Mouse (Mus musculus) adrenal gland, adult 2 months (tissue): ENCODE measurements around the gene Gm826. TPM values are rescaled to one million over a fixed set of nuclear protein-coding genes. Genes with fewer than 3 reads are reported as not detected.
A peak's percentile ranks its signal among the peaks of the same experiment; 100 is the strongest.

Experiments
- DNase-seq: peaks from one replicate; pipeline ENCODE4 v3.0.0; 2021
- polyA plus RNA-seq: library from polyadenylated mRNA; depleted of rRNA; stranded (reverse); fragments of >200 nt; gene quantifications from 2 replicates; pipeline ENCODE4 v1.2.3, GENCODE M21; 2012
- total RNA-seq, 2 experiments: library from RNA; stranded (reverse); gene quantifications; 2 replicates each; pipeline ENCODE4 v1.2.3; 2021

Gene Gm826
- total and polyA plus RNA-seq, 3 experiments: 0.26 to 2.4 (median 1.9) TPM

DNA sequence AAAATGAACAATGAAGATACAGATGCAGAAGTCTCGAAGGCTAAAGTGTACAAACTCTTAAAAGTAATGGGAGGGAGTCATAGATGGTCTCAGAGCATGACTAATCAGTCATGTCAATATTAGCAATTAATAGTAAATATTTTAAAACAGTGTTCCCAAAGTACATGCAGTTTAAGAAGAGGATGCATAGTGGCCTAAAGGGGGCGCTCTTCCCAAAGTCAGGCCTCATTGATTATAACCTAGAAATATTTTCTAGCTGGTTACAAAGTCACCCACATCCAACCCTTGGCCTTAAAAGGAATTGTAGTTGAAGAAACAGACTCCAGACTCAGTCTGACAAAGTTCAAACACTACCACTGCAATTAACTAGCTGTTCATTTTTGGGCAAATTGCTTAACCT lies 20.4 kb upstream of the Gm826 start:
- DNase-seq: no peak

DNA sequence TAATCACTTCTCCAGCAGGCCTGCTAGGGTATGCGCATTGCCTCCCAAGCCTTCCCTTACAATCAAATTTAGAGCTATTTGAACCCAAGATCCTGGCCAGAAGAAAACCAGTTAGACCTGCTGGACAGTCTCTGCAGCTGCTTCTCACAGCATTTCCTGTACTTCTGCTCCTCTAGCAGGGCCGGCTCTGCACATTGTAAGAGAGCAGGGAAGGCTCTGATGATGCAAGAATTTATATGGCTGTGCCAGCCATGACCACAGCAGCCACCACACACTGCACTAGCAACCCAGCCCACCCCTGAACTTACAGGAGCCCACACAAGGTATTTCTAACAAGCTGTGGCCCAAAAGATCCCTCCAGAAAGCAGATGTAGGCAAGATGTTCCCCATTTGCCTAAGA lies 19.6 kb upstream of the Gm826 start:
- no peak for DNase-seq

DNA sequence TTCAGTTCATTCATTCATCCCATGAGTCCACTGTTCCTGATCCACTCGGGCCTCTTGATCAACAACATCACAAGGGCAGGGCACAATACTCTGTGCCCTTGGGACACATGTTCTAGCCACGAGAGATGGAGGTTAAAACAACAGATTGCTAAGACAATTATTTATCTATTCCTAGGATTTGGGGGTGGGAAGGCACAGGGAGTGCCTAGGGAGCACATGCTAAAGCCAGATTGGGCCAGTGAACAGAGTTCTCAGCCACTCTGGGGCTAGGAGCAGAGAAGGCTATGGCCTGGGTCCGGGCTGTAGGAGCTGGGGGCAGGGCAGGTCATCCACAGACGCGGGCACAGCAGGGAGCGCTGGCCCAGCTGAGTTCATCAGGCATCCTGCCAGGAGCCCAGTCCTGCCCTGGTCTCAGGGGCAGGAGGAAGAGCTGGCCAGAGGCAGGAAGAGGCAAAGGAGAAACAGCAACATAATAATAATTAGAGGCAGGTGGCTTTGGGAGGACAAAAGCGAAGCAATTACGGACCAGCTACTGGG lies 17.1 kb upstream of the Gm826 start:
- peak; percentile 88 for DNase-seq

DNA sequence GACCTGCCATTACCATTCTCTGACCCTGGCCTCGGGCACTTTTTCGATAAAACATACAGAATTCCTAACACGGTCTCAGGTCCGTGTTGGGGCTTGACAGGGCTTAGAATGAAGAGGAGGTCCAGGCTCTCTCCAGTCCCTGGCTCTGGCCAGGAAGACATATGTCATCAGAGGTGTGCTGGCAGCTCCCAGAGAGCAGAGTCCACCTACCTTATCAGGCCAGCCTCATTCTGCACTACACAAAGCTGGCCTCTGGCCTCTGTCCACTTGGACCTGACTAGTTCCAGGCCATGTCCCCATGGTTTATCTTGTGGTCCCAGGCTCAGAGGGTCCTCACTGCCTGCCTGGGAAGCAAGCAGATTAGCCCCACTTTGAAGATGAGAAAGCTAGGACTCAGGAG lies 15.6 kb upstream of the Gm826 start:
- no peak for DNase-seq

DNA sequence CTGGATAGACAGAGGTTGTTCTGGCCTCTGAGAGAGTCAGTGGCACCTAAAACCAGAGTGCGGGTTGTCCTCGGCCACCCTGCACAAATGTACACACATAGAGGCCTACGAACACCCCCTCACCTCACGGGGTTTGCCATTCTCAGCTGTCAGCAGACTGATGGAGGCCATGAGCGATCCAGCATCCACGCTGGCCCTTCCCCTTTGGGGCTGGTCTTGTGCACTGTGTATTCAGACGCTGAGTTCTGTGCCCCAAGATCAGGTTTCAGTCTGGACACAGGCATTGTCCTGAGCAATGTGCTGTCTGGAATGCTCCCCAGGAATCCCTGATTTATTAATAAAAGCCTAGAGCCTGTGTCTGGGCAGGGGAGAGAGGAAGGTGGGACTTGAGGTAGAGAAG lies 14.8 kb upstream of the Gm826 start:
- DNase-seq: no peak

DNA sequence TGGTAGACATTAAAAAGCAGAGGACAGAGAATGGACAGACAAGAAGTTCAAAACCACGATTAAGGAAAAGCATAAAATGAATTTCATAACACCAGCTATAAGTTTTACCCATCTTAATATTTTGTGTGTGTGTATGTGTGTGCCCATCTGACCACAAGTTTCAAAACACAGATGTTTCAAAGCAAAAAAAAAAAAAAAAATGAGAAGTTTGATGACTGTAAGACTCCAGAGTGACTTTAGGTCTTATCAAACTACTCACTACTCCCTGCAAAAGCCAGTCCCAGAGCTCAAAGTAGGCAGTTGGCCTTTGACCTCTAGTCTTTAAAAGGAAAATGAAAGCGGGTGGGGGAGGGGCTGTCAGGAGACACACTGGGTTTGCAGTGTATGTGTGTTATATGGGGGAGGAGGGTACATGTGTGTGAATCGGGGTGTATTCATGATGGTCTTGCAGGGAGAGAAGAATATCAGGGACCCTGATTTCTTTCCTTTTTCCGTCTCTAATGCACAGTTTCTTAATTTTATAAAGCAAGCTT lies 14.2 kb upstream of the Gm826 start:
- no peak for DNase-seq

DNA sequence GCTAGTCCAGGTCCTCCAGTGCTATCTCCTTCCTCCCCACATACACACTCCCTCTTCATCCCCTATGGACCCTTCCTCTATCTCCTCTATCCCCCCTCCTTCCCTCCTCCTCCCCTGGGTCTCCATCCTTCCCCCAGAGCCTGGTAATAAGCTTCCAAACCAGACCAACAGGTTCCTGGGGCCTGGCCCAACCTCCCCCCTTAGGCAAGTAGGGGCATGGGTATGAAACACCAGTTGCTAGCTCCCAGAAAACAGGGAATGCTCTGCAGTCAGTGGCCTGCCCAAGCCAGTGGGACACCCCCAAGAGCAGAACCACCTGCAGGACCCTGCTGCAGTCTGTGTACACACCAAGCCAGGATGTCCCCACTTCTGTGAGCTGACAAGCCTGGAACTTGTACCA lies 11.7 kb upstream of the Gm826 start:
- DNase-seq: no peak

DNA sequence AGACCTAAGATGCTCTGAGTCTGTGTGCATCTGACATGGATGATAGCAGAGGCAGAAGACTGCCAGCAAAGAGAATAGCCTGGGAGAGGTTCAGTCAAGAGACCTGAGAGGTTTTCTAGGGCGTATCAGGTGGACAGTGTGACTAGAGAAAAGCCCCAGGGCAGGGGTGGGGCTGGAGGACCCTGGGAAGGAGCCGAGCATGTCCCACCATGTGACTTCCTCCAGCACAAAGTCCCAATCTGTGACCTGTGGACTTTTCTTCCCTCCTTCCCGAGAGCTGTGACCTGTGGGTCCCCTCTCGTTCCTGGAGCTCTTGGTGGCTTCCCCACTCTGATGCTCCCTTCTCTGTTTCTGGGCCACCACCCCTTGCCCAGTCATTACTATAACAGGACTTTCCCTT lies 6.2 kb upstream of the Gm826 start:
- DNase-seq: no peak

DNA sequence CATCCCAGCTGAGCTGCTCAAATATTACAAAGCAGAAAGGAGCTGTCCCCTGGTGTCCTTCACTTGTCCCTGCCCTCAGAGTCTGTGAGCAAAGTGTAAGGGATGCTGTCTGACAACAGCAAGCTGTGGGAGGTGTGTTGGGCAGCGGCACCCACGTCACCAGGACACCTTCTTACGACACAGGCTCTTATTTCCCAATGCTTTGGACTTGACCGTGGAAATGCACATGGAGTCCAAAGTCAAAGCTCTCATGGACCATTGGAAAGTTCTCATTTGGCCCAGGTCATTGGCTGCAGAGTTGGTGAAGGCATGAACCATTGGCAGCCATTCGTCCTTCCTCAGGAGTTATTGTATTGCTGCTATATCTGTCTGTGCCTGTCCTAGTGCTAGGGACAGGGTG lies 5.6 kb upstream of the Gm826 start:
- DNase-seq: peak; percentile 42

DNA sequence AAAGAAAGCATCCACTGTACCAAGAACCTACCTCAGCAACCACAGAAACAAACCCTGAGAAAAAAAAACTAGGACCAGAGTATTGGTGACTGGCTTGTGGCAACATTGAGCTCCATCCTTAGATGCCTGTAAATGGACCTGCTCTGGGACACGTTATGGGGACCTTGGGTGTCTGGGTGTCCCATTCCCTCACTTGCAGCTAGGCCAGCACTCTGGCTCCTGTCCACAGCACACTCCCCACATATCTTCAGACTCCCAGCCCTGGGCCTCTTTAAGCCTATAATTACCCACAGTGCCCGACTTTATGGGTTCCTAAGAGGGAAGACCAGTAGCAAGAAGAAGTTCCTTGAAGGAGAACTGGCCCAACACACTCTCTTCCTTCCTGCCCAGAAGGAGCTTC lies 2.1 kb upstream of the Gm826 start:
- DNase-seq: no peak

DNA sequence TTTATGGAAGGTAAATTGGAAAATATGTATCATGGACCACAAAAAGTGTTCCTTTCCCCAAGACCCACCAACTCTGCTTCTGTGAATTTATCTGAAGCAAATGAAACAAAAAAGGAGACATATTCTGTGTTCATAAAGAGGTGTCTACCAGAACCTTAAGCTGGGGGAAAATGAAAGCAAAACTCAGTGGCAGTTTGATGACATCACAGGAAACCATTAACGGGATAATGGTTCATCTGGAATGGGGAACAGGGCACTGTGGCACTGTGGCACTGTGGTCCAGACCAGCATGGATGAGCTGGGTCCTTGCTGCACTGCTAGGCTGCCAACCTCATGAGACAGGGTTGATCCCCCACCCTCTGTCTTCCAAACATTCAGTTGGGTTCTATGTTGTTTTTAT lies 1.1 kb upstream of the Gm826 start:
- no peak for DNase-seq

DNA sequence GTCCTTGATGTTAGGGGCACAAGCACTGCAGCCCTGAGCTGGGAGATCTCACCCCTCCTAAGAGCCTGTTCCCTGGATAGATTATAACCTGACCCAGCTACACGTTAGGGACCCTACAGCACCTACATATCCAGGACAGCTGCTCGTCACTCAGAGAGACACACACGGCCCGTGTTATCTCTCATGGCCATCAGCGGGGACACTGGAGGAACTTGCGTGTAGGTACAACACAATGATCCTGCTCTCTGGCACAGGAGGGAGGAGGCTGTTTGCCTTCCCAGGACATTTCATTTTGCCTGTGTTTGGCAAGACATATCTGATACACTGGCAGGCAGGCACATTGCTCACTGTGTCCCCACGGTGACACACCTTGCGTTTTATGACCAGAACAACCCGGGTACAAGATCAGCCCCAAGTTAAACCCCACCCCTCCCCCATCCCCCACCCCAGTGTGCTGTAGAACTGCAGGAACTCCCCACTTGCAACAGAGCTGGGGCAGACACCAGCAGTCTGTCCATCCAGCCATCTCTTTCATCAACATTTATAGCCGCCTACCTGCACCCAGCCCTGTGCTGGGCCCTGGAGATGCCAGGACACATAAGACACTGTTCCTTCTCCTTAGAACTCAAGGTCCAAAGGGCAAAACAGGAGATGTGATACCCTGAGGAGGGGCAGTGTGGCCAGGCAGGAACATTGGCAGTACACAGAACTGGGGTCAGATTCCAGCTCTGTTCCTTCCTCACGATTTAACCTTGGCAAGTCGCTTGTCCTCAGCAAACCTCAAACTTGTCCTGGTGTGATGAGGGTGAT lies 1.2 kb downstream of the Gm826 start:
- no peak for DNase-seq

DNA sequence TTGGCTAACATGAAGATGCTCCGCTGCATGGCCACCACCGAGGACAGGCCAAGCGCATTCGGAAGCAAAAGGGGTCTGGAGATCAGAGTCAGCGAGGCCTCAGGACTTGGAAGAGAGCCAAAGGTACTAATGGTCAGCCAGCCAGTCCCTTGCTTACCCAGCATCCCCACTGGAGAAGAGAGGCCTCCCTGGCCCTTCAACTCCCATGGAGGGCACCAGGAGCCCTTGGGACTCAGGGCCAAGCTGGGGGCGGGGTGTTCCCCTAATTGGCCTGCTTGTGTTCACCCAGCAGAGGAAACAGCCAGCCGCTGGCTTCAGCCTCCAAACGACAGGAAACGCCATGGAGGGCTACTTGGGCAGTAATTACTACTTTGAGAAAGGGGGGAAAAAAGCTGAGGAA lies 5.1 kb downstream of the Gm826 start:
- no peak for DNase-seq

DNA sequence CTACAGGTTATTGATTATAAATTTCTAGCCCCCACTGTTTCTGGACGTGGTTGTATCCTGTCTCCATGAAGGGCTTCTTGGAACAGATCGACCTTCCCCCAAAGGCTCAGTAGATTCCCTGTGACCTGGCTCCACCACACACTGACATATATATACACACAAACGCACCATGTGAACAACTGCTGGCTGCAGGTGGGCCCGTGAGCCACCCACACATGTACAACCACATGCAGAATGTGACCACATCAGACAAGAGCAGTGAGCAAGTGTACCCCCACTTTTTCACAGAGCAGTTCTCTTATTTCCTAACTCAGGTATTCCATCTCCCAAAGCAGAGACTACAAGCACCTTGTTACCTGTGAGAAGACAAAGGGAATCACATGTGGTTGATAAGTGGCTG lies 6.2 kb downstream of the Gm826 start:
- no peak for DNase-seq

DNA sequence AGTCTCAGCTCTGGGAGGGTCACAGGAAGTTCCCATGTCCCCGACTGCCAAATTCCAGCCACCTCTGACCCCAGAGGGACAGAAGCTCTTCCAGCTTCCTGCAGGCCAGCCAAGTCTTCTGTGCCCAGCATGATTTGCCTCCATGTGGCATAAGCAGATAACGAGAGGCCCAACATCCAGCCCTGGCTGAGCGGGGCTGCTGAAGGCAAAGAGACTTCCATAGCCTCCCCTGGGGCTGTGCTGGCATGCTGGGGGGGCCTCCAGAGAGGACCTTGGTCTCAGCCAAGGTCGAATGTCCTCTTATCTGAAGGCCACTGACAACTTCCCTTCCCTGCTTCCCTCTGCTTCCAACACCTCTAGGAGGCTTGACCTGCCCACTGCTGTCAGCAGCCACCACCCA lies 6.8 kb downstream of the Gm826 start:
- DNase-seq: peak; percentile 75

DNA sequence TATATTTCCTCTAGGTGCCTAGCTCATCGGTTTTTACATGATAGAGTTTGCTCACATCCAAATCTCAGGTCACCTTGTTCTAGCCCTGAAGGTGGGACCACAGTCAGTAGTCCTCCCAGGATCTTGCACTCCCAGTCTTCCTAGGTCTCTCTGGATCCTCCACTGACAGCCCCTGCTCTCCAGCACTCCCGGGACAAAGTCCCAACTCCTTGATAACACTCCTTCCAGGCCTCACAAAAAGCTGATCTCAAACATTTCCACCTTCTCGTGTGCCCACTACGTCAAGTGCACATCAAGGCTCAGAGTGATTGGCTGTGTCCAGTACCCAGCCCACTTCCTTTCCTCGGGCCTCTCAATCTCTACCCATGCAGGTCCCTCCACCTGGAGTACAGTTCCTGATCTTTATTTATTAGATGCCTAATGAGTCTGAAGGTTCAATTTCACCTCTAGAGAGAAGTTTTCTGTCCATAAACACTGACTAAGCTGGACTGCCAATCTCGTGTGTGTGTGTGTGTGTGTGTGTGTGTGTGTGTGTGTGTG lies 8.8 kb downstream of the Gm826 start:
- DNase-seq: no peak

DNA sequence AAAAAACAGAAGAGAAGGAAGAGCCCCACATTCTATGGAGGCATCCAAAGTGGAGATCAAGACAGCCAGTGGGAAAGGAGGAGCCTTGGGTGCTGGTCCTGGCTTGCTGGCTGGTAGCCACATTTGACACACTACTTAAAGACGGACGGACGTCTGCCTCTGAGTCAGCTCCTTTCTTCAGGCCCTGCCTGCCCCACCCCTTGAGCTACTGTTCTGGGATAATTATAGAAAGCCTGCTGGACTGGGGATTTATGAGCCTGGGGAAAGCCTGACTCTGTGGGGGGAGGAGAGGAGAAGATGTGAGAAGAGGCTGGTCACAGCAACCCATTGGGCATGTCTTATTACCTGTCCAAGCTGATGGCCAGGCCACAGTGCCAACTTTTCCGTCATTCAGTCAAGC lies 12.1 kb downstream of the Gm826 start:
- DNase-seq: peak; percentile 25

DNA sequence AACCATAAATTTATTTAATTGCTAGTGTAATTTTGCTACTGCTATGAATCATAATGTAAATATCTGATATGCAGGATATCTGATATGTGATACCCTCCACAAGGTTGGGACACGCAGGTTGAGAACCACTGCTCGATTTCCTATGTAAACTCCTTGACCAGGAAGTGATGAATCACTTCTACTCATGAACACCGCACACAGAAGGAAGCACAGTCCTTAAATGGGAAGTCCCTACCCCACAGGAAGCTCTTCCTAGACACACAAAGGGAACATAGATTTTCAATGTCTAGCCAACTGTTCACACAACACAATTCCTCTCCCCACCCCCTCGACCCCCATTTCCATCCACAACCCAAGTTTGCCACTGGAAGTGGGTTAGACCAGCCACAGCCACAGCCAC lies 15.7 kb downstream of the Gm826 start:
- no peak for DNase-seq

DNA sequence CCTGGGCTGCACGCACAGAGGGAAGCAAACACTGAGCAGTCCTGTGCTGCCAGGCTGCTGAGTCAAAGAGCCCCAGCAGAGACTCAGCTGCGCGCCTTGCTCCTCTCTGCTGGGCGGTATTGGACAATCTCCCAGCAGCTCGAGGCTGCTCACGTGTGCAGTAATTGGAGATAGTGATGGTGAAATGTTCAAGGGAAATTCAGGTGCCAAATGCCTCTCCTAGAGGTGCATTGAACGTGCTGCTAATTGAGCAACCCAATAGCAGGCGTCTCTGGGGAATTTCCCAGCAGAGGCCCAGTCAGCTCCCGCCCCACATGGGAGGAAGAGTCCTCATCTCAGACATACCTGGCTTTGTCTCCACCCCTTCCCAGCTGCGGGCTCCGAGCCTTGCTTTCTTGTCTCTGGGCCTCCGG lies 20.4 kb downstream of the Gm826 start:
- DNase-seq: no peak

DNA sequence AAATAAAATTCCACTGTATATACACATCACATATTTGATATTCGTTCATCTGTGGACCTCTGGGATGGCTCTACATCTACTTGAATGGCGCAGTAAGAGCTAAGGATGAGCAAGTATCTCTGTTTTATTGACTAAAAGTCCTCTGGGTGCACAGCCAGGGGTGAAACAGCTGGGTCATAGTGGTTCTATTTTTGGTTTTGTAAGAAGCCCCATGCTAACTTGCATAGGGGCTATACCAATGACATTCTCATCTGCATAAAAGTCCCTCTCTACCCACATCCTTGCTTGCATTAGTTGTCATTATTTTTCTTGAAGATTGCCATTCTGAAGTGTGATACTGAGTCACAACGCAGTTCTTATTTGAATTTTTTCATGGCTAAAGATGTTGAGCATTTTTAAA lies 28.9 kb downstream of the Gm826 start:
- no peak for DNase-seq

DNA sequence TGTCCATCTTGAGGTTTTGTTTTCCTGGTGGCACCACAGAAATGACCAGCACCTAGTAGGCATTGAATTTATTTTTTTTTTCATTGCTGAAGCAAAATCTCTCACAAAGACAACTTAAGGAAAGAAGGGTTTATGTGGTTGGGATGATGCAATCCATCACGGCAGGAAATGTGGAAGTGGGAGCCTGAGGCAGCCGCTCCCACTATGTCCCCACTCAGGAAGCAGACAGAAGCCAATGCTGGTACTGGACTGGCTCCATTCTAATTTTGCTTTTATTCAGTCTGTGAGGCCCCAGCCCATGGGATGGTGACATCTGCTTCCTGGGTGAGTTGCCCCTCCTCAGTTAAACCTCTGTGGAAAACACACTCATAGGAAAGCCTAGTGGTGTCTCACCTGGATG lies 30.0 kb downstream of the Gm826 start:
- no peak for DNase-seq

DNA sequence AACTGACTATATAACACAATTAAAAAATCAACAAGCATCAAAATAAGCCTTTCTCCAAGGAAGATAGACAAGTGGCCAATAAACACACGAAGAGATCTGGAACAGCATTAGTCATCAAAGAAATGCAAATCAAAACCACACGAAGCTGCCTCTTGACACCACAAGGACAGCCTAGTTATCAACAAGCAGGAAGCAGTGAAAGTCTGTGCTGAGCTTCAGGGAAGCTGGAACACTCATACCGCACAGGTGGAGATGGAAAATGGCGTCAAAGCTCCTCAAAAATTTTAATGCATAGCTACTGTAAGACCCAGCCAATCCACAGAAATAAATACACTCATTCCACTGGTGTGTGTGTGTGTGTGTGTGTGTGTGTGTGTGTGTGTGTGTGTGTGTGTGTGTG lies 31.9 kb downstream of the Gm826 start:
- DNase-seq: no peak

DNA sequence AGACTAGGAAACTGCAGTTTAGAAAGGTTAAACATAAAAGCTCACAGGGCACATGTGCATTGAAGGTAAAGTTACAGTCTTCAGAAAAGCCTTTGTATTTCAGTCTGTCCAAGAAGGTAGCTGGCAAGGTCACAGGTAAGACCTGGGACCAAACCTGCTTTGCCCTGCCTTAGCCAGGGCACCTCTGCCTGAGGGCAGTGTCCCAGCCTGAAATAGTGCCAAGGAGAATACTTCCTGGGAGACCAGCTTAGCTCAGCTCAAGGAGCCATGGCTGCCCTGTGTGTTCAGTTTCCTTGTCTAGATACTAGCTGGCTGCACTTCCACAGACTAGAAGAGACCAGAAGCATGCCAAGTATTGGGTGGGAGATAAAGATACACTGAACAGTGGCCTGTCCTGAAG lies 35.4 kb downstream of the Gm826 start:
- no peak for DNase-seq
